Mouse (Mus musculus): ENCODE data around the gene Cpa4. TPM values are rescaled to one million over a fixed set of nuclear protein-coding genes. Genes with fewer than 3 reads are reported as not detected.
A peak's percentile ranks its signal among the peaks of the same experiment; 100 is the strongest.

Gene Cpa4
- 0.08 TPM in 2 replicates for polyA plus RNA-seq (2015; fragmentation: Nextera tagmentation; extraction: Ambion mirVana)

DNA sequence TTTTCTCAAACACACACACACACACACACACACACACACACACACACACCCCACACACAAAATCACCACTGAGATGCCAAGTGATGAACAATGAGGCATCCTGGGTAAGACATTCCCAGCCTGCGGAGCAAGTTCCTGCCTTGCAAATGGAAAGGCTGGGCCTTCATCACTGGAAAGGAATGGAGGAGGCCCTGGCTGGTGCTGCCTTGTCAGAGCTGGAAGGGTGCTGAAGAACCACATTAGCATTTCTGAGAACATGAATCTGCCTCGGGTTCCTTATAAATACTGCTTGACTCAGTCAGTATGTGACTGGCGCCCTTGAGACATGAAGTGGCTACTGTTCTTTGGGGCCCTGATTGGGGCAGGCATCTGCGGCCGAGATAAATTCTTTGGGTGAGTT, at the start of gene Cpa4:
TSS of gene Cpa4 (plus strand) at position 301 of the 400 bp plus-strand sequence.
- no peak for ATAC-seq (ENCODE audit: low read depth)
- 58% methylated on average over 5 of the region's 5 CpGs for WGBS
- Histone ChIP-seq H3K4me3 (ENCODE audit: low read length) (no peak within 1 kb of the TSS), H3K9me3 (ENCODE audit: control insufficient read depth, low read length) (no peaks in the 10 kb centered on the region), H3K36me3 (ENCODE audit: control insufficient read depth, insufficient read depth, low read length) (no peaks in the 10 kb centered on the region), H3K9ac (ENCODE audit: low read length) (no peak within 1 kb of the TSS), H3K27ac (ENCODE audit: low read length) (no peak within 1 kb of the TSS), H3K4me1 (replicated peaks; ENCODE audit: control insufficient read depth, insufficient read depth, low read length) (peaks cover 2% of the 10 kb centered on the region; the same call in 1 of the 2 replicates), H3K4me2 (ENCODE audit: low read depth, low read length) (no peak within 1 kb of the TSS), H3K27me3 (ENCODE audit: control insufficient read depth, insufficient read depth, low read depth, low read length) (no peaks in the 10 kb centered on the region)

DNA sequence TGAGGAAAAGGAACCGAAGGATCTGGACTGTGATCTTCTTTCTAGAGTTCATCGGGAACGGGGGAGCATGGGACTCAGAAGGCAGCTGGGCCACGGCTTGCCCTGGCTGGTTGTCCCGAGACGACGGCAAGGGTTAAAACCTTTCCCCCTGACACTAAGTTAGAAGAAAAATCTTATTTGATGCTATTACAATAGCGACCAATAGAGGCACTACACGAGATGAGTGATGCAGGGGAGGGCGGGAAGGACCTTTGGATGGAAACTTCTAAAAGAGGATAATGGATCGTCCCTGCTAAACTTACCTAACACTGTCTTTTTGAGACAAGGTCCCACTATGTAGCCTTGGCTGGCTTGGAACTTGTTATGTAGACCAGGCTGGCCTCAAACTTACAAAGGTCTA, 47.8 kb upstream of the Cpa4 start:
- Histone ChIP-seq H3K27ac (ENCODE audit: low read length) (no peak overlapping the region), H3K4me1 (replicated peaks; ENCODE audit: control insufficient read depth, insufficient read depth, low read length) (no peaks in the 10 kb centered on the region), H3K36me3 (ENCODE audit: control insufficient read depth, insufficient read depth, low read length) (no peaks in the 10 kb centered on the region), H3K9me3 (ENCODE audit: control insufficient read depth, low read length) (no peaks in the 10 kb centered on the region), H3K4me3 (ENCODE audit: low read length) (no peak overlapping the region), H3K27me3 (ENCODE audit: control insufficient read depth, insufficient read depth, low read depth, low read length) (no peaks in the 10 kb centered on the region), H3K4me2 (ENCODE audit: low read depth, low read length) (no peak overlapping the region), H3K9ac (ENCODE audit: low read length) (no peak overlapping the region)
- 54% methylated on average over 11 of the region's 11 CpGs for WGBS
- ATAC-seq (ENCODE audit: low read depth): no peak

DNA sequence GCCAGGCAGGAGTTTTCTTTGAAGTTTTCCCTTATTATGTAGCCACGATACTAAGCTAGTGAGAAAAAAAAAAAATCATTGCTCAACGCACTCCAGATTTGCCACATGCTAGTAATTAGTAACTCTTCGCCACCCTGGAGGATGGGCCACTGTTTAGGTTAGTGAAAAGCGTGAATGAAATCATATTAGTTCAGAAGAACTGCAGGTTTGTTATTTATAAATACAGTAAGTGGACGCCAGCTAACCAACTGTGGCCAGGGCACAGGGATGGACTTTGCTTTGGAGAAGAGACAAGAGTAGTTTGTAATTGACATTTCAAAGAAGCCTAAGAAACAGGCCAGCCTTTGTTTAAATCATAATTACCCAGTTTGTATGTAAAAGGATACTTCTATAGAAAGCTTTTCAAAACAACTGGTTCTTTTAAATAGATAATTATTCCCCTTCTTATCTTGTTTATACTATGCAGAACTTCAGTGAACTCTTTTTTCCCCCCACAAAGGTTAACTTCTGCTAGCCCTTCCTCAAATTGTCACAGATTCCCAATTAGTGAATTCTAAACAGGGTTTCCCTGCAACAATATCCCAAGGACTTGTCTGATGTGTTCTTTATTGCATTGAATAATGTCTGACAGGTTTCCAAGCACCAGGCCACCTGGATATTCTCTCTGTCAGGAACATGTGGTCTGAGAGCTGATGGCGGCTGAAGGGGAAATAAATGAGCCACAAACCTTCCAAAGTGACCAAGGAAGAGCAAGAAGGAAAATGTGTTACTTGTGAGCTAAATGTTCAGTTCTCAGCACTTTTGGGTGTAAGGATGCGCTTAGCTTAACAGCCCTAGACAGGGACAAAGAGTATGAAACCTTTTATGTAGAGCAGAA, 42.5 kb upstream of the Cpa4 start:
- Histone ChIP-seq H3K36me3 (ENCODE audit: control insufficient read depth, insufficient read depth, low read length) (no peaks in the 10 kb centered on the region), H3K4me1 (replicated peaks; ENCODE audit: control insufficient read depth, insufficient read depth, low read length) (peaks cover 11% of the 10 kb centered on the region), H3K9ac (ENCODE audit: low read length) (no peak overlapping the region), H3K27me3 (ENCODE audit: control insufficient read depth, insufficient read depth, low read depth, low read length) (no peaks in the 10 kb centered on the region), H3K4me3 (ENCODE audit: low read length) (no peak overlapping the region), H3K4me2 (ENCODE audit: low read depth, low read length) (no peak overlapping the region), H3K9me3 (ENCODE audit: control insufficient read depth, low read length) (no peaks in the 10 kb centered on the region), H3K27ac (ENCODE audit: low read length) (no peak overlapping the region)
- WGBS: 57% methylated on average over 7 of the region's 7 CpGs
- ATAC-seq (ENCODE audit: low read depth): no peak

DNA sequence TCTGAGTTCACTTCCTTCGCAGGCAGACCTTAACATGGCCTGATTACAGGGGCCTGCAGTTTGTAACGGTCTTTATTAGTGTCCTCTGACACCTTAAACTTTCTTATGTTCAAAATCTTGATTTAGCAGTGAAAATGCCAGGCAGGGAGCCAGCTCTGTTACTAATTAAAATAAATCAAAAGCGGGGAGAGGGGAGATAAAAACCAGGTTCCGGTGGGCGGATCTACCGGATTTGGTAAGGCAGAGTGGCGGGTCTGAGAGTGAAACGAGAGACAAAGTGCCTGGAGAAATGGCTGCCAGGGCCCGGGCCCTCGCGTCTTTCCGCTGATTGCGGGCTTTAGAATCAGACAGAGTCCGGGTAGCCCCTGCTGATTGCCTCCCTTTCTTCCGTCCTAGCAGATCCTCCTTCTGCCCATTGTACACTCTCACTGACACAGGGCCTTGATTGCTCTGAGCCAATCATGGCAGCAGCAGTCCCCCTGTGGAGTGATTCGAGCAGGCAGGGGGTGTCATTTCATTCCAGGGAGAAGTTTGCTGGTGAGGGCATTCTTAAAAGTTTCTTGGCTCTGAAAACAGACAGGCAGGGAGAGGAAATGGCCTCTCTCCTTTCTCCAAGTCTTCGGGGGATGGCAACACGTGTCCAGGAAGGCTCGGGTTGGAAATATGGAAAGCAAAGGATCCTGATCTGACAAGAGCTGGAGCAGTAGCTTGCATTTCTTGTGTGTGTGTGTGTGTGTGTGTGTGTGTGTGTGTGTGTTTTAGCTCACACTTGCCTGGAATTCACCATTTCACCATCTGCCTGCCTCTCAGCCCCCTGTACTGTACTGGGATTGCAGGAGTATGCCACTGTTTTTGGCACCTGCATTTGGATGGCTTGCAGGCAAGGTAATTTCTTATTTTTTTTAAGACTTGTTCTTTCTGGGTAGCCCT, 41.3 kb upstream of the Cpa4 start:
- H3K4me3 ChIP-seq (ENCODE audit: low read length): no peak overlapping the region
- ATAC-seq (ENCODE audit: low read depth): peak; percentile 63; the same call in 1 of the 2 replicates
- peak overlapping the region; percentile 62 for H3K9ac ChIP-seq (ENCODE audit: low read length)
- no peaks in the 10 kb centered on the region for H3K36me3 ChIP-seq (ENCODE audit: control insufficient read depth, insufficient read depth, low read length)
- WGBS: 17% methylated on average over 19 of the region's 19 CpGs
- H3K9me3 ChIP-seq (ENCODE audit: control insufficient read depth, low read length): no peaks in the 10 kb centered on the region
- H3K4me1 ChIP-seq (replicated peaks; ENCODE audit: control insufficient read depth, insufficient read depth, low read length): peaks cover 11% of the 10 kb centered on the region
- peak overlapping the region; percentile 31; the same call in 1 of the 2 replicates for H3K4me2 ChIP-seq (ENCODE audit: low read depth, low read length)
- peak overlapping the region; percentile 81 for H3K27ac ChIP-seq (ENCODE audit: low read length)
- no peaks in the 10 kb centered on the region for H3K27me3 ChIP-seq (ENCODE audit: control insufficient read depth, insufficient read depth, low read depth, low read length)

DNA sequence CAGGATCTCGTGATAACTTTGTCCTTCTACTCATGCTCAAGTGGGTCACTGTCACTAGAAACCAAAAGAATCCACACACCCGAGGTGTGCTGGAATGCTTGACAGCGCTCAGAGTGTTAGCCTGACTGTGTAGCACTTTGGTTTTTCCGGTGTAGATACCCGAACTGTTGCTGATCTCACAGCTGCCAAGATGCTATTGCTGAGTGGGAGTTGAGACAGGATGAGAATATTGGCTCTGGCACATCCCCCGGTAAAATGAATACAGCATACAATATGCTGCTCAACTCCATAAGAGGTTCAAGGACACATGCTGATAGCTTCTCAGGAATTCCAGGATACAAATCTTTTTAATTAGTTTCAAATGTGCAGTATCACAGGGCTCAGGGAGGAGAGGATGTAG, 39.4 kb upstream of the Cpa4 start:
- no peak overlapping the region for H3K9ac ChIP-seq (ENCODE audit: low read length)
- no peak overlapping the region for H3K4me2 ChIP-seq (ENCODE audit: low read depth, low read length)
- no peaks in the 10 kb centered on the region for H3K27me3 ChIP-seq (ENCODE audit: control insufficient read depth, insufficient read depth, low read depth, low read length)
- H3K36me3 ChIP-seq (ENCODE audit: control insufficient read depth, insufficient read depth, low read length): no peaks in the 10 kb centered on the region
- H3K4me1 ChIP-seq (replicated peaks; ENCODE audit: control insufficient read depth, insufficient read depth, low read length): peaks cover 11% of the 10 kb centered on the region
- peak; percentile 56; the same call in 1 of the 2 replicates for ATAC-seq (ENCODE audit: low read depth)
- WGBS: 16% methylated on average over 6 of the region's 6 CpGs
- H3K9me3 ChIP-seq (ENCODE audit: control insufficient read depth, low read length): no peaks in the 10 kb centered on the region
- H3K4me3 ChIP-seq (ENCODE audit: low read length): no peak overlapping the region
- no peak overlapping the region for H3K27ac ChIP-seq (ENCODE audit: low read length)

DNA sequence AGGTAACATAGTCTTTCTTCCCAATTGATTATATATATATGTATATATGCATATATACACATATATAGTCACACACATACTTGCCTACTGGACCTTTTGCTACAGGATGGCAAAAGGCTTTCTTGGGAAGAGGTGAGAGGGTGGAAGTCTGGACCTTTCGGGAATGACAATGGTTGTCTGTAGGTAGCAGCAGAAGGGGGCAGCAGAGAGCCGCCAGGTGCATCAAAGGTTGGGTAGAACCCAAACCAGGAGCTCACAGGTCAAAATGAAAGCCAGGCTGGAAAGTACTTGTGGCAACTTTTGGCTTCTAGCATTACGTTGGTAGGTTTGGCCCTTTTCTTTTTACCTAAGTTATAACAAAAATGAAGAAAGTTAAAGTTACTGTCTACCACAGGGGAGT, 32.8 kb upstream of the Cpa4 start:
- H3K4me1 ChIP-seq (replicated peaks; ENCODE audit: control insufficient read depth, insufficient read depth, low read length): peaks cover 9% of the 10 kb centered on the region
- H3K4me3 ChIP-seq (ENCODE audit: low read length): no peak overlapping the region

DNA sequence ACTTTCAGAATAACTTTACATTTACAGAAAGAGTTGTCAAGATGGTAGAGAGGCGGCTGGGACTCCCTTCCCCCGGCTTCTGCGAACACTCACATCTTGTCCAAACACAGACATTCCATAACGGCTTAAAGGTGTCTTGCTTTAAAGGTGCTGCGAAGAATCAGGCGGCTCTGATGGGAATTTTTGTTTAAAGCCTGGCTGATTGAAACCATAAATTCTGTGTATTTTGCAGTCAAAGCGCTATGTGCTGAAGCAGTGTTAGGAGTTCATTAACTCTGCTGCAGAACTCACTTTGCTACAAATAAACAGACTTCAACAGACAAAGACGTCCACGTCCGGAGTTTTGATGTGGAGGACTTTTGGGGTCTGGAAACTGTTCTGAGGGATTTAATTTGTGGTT, 29.9 kb upstream of the Cpa4 start:
- H3K36me3 ChIP-seq (ENCODE audit: control insufficient read depth, insufficient read depth, low read length): no peaks in the 10 kb centered on the region
- 15% methylated on average over 10 of the region's 10 CpGs for WGBS
- no peaks in the 10 kb centered on the region for H3K9me3 ChIP-seq (ENCODE audit: control insufficient read depth, low read length)
- peak overlapping the region; percentile 2; the same call in 1 of the 2 replicates for H3K9ac ChIP-seq (ENCODE audit: low read length)
- peaks cover 12% of the 10 kb centered on the region for H3K4me1 ChIP-seq (replicated peaks; ENCODE audit: control insufficient read depth, insufficient read depth, low read length)
- no peak overlapping the region for H3K4me3 ChIP-seq (ENCODE audit: low read length)
- no peaks in the 10 kb centered on the region for H3K27me3 ChIP-seq (ENCODE audit: control insufficient read depth, insufficient read depth, low read depth, low read length)
- no peak overlapping the region for H3K27ac ChIP-seq (ENCODE audit: low read length)
- ATAC-seq (ENCODE audit: low read depth): no peak
- no peak overlapping the region for H3K4me2 ChIP-seq (ENCODE audit: low read depth, low read length)

More for the DNA sequence above, 32.8 kb upstream of the Cpa4 start:
- Histone ChIP-seq H3K27ac (ENCODE audit: low read length) (no peak overlapping the region), H3K4me2 (ENCODE audit: low read depth, low read length) (no peak overlapping the region), H3K27me3 (ENCODE audit: control insufficient read depth, insufficient read depth, low read depth, low read length) (no peaks in the 10 kb centered on the region), H3K9ac (ENCODE audit: low read length) (no peak overlapping the region), H3K9me3 (ENCODE audit: control insufficient read depth, low read length) (no peaks in the 10 kb centered on the region), H3K36me3 (ENCODE audit: control insufficient read depth, insufficient read depth, low read length) (no peaks in the 10 kb centered on the region)
- WGBS: 42% methylated on average over 3 of the region's 3 CpGs
- no peak for ATAC-seq (ENCODE audit: low read depth)

DNA sequence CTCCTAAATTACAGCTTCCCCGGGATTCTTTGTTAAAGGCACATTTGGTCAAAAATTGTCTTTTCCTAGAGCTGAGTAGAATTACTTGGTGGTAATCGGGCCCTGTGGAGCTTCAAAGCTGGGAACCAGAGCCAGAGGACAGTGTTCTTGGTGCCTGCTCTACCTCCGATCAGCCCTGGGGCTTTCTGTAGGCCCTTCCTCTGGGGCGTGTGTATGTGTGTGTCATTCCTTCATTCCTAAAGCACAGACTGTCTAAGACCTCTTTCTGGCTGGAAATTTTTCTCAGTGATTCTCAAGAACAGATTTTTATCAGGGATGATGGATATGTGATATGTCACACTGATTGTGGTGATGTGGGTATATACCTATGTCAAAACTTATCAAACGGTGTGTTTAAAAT, 29.4 kb upstream of the Cpa4 start:
- Histone ChIP-seq H3K4me3 (ENCODE audit: low read length) (no peak overlapping the region), H3K9me3 (ENCODE audit: control insufficient read depth, low read length) (no peaks in the 10 kb centered on the region), H3K27ac (ENCODE audit: low read length) (0 out of 2 replicates have a peak overlapping the region, but pooled peaks have one; percentile 30), H3K36me3 (ENCODE audit: control insufficient read depth, insufficient read depth, low read length) (no peaks in the 10 kb centered on the region), H3K4me2 (ENCODE audit: low read depth, low read length) (no peak overlapping the region), H3K4me1 (replicated peaks; ENCODE audit: control insufficient read depth, insufficient read depth, low read length) (peaks cover 17% of the 10 kb centered on the region), H3K9ac (ENCODE audit: low read length) (no peak overlapping the region), H3K27me3 (ENCODE audit: control insufficient read depth, insufficient read depth, low read depth, low read length) (no peaks in the 10 kb centered on the region)
- ATAC-seq (ENCODE audit: low read depth): no peak
- 53% methylated on average over 5 of the region's 5 CpGs for WGBS
